In the genomic region with DNA sequence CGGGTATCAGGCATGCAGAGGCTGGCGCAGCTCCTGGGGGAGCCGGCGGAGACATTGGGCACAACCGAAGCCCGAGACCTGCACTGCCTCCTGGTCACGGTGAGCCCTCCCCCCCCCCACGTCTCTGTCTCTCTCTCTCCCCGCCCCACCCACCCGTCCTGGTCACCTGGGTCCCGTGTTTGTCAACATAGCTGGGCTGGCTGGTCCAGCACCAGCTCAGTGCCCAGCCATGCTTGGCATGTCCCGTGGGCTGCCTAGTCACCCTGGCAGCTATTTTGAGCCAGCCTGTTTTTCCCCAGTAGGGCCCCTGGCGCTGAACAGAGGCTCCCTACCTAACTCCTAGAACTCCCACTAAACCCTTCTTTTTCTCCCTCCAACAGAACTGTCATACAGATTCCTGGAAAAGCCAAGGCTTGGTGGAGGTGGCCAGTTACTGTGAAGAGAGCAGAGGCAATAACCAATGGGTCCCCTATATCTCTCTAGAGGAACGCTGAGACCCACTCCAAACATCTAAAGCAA, we compare ENCODE assay signal across 8 mouse cellular contexts. TPM values are rescaled to one million over a fixed set of nuclear protein-coding genes. Genes with fewer than 3 reads are reported as not detected.
A peak's percentile ranks its signal among the peaks of the same experiment; 100 is the strongest.
DNase-seq lines count a peak whose midpoint lies in the region; ATAC-seq and TF ChIP-seq lines count a peak whose summit lies in the region.

No protein-coding gene starts in this region.

- H3K4me1 ChIP-seq in kidney, embryonic 16.5 days (ENCODE audit: insufficient read depth, low read length): peaks cover 56% of the 10 kb centered on the region
- peaks cover 14% of the 10 kb centered on the region for H3K4me1 ChIP-seq in midbrain, postnatal 0 days (ENCODE audit: insufficient read depth, low read length)

- H3K4me3 ChIP-seq in kidney, embryonic 16.5 days (ENCODE audit: low read length): peak overlapping the region; percentile 64
- H3K4me3 ChIP-seq in midbrain, postnatal 0 days (ENCODE audit: low read depth, low read length): peak overlapping the region; percentile 48

- peak; percentile 69 for DNase-seq in kidney, adult 11 months
- no peak for DNase-seq in kidney, postnatal 14 days
- DNase-seq in adipocyte (ENCODE audit: low spot score): peak; percentile 23
- DNase-seq in heart, adult 9 months (ENCODE audit: low spot score in 2 of 2): peak; percentile 70 to 72
- DNase-seq in midbrain, postnatal 0 days (ENCODE audit: low spot score): peak; percentile 53

- peak overlapping the region; percentile 93 for H3K4me2 ChIP-seq in kidney, embryonic 16.5 days (replicated peaks; ENCODE audit: low read depth, low read length)
- H3K4me2 ChIP-seq in midbrain, postnatal 0 days (ENCODE audit: low read depth, low read length, poor library complexity, severe bottlenecking): peak overlapping the region; percentile 87

- H3K9me3 ChIP-seq in kidney, embryonic 16.5 days (ENCODE audit: low read length): no peaks in the 10 kb centered on the region
- no peaks in the 10 kb centered on the region for H3K9me3 ChIP-seq in midbrain, postnatal 0 days (ENCODE audit: low read length)

- ATAC-seq in kidney, embryonic 16.5 days (ENCODE audit: low FRiP score, low TSS enrichment): no peak
- no peak for ATAC-seq in midbrain, postnatal 0 days (ENCODE audit: low FRiP score)
- ATAC-seq in frontal cortex, adult (ENCODE audit: low TSS enrichment): no peak
- ATAC-seq in monocyte, adult 5-6 weeks (replicated peaks; ENCODE audit: insufficient number of reproducible peaks, low FRiP score, low TSS enrichment, poor library complexity, severe bottlenecking): no peak

- TF ChIP-seq CTCF in midbrain, postnatal 0 days (IDR thresholded peaks at IDR 0.05): no peak

- WGBS in kidney, embryonic 16.5 days: 7% methylated on average over 11 of the region's 14 CpGs
- 3% methylated on average over 14 of the region's 14 CpGs for WGBS in midbrain, postnatal 0 days

- H3K9ac ChIP-seq in kidney, embryonic 16.5 days (replicated peaks; ENCODE audit: low read length): peak overlapping the region; percentile 81
- no peak overlapping the region for H3K9ac ChIP-seq in midbrain, postnatal 0 days (replicated peaks; ENCODE audit: low read length, poor library complexity, severe bottlenecking)

- H3K27me3 ChIP-seq in kidney, embryonic 16.5 days (ENCODE audit: insufficient read depth, low read length): peaks cover 46% of the 10 kb centered on the region
- peaks cover 44% of the 10 kb centered on the region for H3K27me3 ChIP-seq in midbrain, postnatal 0 days (ENCODE audit: insufficient read depth, low read length)

- no peak overlapping the region for H3K27ac ChIP-seq in kidney, embryonic 16.5 days (ENCODE audit: low read length)
- no peak overlapping the region for H3K27ac ChIP-seq in midbrain, postnatal 0 days (ENCODE audit: low read depth, low read length)

- H3K36me3 ChIP-seq in kidney, embryonic 16.5 days (ENCODE audit: insufficient read depth, low read length): no peaks in the 10 kb centered on the region
- no peaks in the 10 kb centered on the region for H3K36me3 ChIP-seq in midbrain, postnatal 0 days (ENCODE audit: insufficient read depth, low read length)

RNA-seq across cellular contexts. Expression of a gene that starts 1.3 kb away (rescaled TPM):
- 22.3 and 24.1 TPM in 2 replicates for polyA plus RNA-seq in kidney, embryonic 16.5 days (2015; fragmentation: Nextera tagmentation; extraction: Ambion mirVana)
- total RNA-seq in midbrain, postnatal 0 days (2014; rRNA removed): 3.5 and 7.3 TPM in 2 replicates
- 5.0 and 6.4 TPM in 2 replicates for polyA plus RNA-seq in midbrain, postnatal 0 days (2015; fragmentation: Nextera tagmentation; extraction: Ambion mirVana)
- 18.9 to 25.8 TPM (median 22.5 TPM) in 3 replicates for total RNA-seq in monocyte, adult 5-6 weeks (2017)

RNA-seq across cellular contexts. Expression of a gene that starts 13.2 kb away (rescaled TPM):
- polyA plus RNA-seq in kidney, embryonic 16.5 days (2015; fragmentation: Nextera tagmentation; extraction: Ambion mirVana): 61.8 and 62.4 TPM in 2 replicates
- 40.2 and 47.3 TPM in 2 replicates for total RNA-seq in midbrain, postnatal 0 days (2014; rRNA removed)
- 22.6 and 22.7 TPM in 2 replicates for polyA plus RNA-seq in midbrain, postnatal 0 days (2015; fragmentation: Nextera tagmentation; extraction: Ambion mirVana)
- 2.3 to 8.5 TPM (median 3.8 TPM) in 3 replicates for total RNA-seq in monocyte, adult 5-6 weeks (2017)

RNA-seq across cellular contexts. Expression of a gene that starts 30.4 kb away (rescaled TPM):
- polyA plus RNA-seq in kidney, embryonic 16.5 days (2015; fragmentation: Nextera tagmentation; extraction: Ambion mirVana): 361 and 376 TPM in 2 replicates
- total RNA-seq in midbrain, postnatal 0 days (2014; rRNA removed): 153 and 267 TPM in 2 replicates
- 362 and 384 TPM in 2 replicates for polyA plus RNA-seq in midbrain, postnatal 0 days (2015; fragmentation: Nextera tagmentation; extraction: Ambion mirVana)
- total RNA-seq in monocyte, adult 5-6 weeks (2017): 14.6 to 43.9 TPM (median 30.8 TPM) in 3 replicates

RNA-seq across cellular contexts. Expression of a gene that starts 59.6 kb away (rescaled TPM):
- 0.08 TPM in 1 of 2 replicates, not detected in the other for polyA plus RNA-seq in kidney, embryonic 16.5 days (2015; fragmentation: Nextera tagmentation; extraction: Ambion mirVana)
- total RNA-seq in midbrain, postnatal 0 days (2014; rRNA removed): 0.09 and 0.11 TPM in 2 replicates
- polyA plus RNA-seq in midbrain, postnatal 0 days (2015; fragmentation: Nextera tagmentation; extraction: Ambion mirVana): 0.27 and 0.31 TPM in 2 replicates
- not detected in 3 replicates for total RNA-seq in monocyte, adult 5-6 weeks (2017)
